Mouse (Mus musculus): ENCODE results near the gene Atp2b1. TPM values are rescaled to one million over a fixed set of nuclear protein-coding genes. Genes with fewer than 3 reads are reported as not detected.

Gene Atp2b1
- total RNA-seq (2021), result 10 to 100 TPM; 64.6 to 74.4 TPM
- 15.1 and 28.2 TPM in 2 replicates for polyA plus RNA-seq (2012; rRNA removed)
- long read RNA-seq, partial matches to known transcripts, result 8 of 17 reads
- long read RNA-seq, other reads (novel, unspliced or antisense), result 8 of 17 reads

- Histone ChIP-seq H3K27ac (peak within 1 kb of the TSS; percentile 100), H3K36me3 (ENCODE audit: control insufficient read depth, insufficient read depth, low read length) (no peaks in the 10 kb centered on the region), H3K9ac (ENCODE audit: low read depth, low read length) (peak within 1 kb of the TSS; percentile 97), H3K4me3 (peak within 1 kb of the TSS; percentile 95), H3K4me1 (ENCODE audit: control insufficient read depth, insufficient read depth, low read length) (no peaks in the 10 kb centered on the region; the same call in 1 of the 2 replicates), H3K79me2 (replicated peaks; ENCODE audit: control insufficient read depth, insufficient read depth, low read length) (peaks cover 3% of the 10 kb centered on the region; the same call in 1 of the 2 replicates), H3K27me3 (ENCODE audit: control insufficient read depth, insufficient read depth, low read length) (no peaks in the 10 kb centered on the region)
- intact Hi-C loops (cut with DNase I), result loop anchor here (2.0 to 10.0 kb wide), 6 partner anchors 57 to 419 kb away; partner anchors contain the start of genes Galnt4 and Poc1b
- DNase-seq, result peak; percentile 95 to 99
- under 1% methylated on average over 95 of the region's 120 CpGs for WGBS
- TF ChIP-seq CTCF (IDR thresholded peaks at IDR 0.05) (peak; percentile 44), EP300 (IDR thresholded peaks at IDR 0.05; ENCODE audit: insufficient read depth, low read depth, low read length) (0 out of 2 replicates have a peak, but pooled peaks have one; percentile 3), POLR2A (IDR thresholded peaks at IDR 0.05; ENCODE audit: insufficient read depth, low read depth, low read length) (peak; percentile 80)
These were observed at the start of gene Atp2b1 for GRCm38 (mm10) chr10:98913961-98914809. Gene Atp2b1, plus strand, starts transcription at chr10:98914406.

GRCm38 (mm10) chr10:98864851-98865250 is 49.4 kb upstream of the Atp2b1 start:
- intact Hi-C loops (cut with DNase I), result no loop called here
- no peak overlapping the region for H3K4me3 ChIP-seq

GRCm38 (mm10) chr10:98866836-98867370 is 47.3 kb upstream of the Atp2b1 start:
- H3K4me3 ChIP-seq, result no peak overlapping the region
- 96% methylated on average over 5 of the region's 5 CpGs for WGBS
- TF ChIP-seq EP300 (IDR thresholded peaks at IDR 0.05; ENCODE audit: insufficient read depth, low read depth, low read length) (no peak), POLR2A (IDR thresholded peaks at IDR 0.05; ENCODE audit: insufficient read depth, low read depth, low read length) (no peak), CTCF (IDR thresholded peaks at IDR 0.05) (no peak)
- no peak for DNase-seq
- no peak overlapping the region for H3K27ac ChIP-seq
- H3K36me3 ChIP-seq (ENCODE audit: control insufficient read depth, insufficient read depth, low read length), result no peaks in the 10 kb centered on the region
- no peaks in the 10 kb centered on the region for H3K79me2 ChIP-seq (replicated peaks; ENCODE audit: control insufficient read depth, insufficient read depth, low read length)
- H3K9ac ChIP-seq (ENCODE audit: low read depth, low read length), result no peak overlapping the region
- no peaks in the 10 kb centered on the region for H3K4me1 ChIP-seq (ENCODE audit: control insufficient read depth, insufficient read depth, low read length)
- intact Hi-C loops (cut with DNase I), result no loop called here
- H3K27me3 ChIP-seq (ENCODE audit: control insufficient read depth, insufficient read depth, low read length), result no peaks in the 10 kb centered on the region

More at GRCm38 (mm10) chr10:98864851-98865250, 49.4 kb upstream of the Atp2b1 start:
- WGBS, result 76% methylated on average over 3 of the region's 3 CpGs
- no peak for DNase-seq
- H3K27me3 ChIP-seq (ENCODE audit: control insufficient read depth, insufficient read depth, low read length), result no peaks in the 10 kb centered on the region
- no peak overlapping the region for H3K9ac ChIP-seq (ENCODE audit: low read depth, low read length)
- H3K4me1 ChIP-seq (ENCODE audit: control insufficient read depth, insufficient read depth, low read length), result no peaks in the 10 kb centered on the region
- TF ChIP-seq EP300 (IDR thresholded peaks at IDR 0.05; ENCODE audit: insufficient read depth, low read depth, low read length), result no peak
- no peak for TF ChIP-seq CTCF (IDR thresholded peaks at IDR 0.05)
- TF ChIP-seq POLR2A (IDR thresholded peaks at IDR 0.05; ENCODE audit: insufficient read depth, low read depth, low read length), result no peak
- no peak overlapping the region for H3K27ac ChIP-seq
- no peaks in the 10 kb centered on the region for H3K79me2 ChIP-seq (replicated peaks; ENCODE audit: control insufficient read depth, insufficient read depth, low read length)
- H3K36me3 ChIP-seq (ENCODE audit: control insufficient read depth, insufficient read depth, low read length), result no peaks in the 10 kb centered on the region

- Histone ChIP-seq H3K79me2 (replicated peaks; ENCODE audit: control insufficient read depth, insufficient read depth, low read length) (no peaks in the 10 kb centered on the region), H3K4me1 (ENCODE audit: control insufficient read depth, insufficient read depth, low read length) (no peaks in the 10 kb centered on the region), H3K27ac (no peak overlapping the region), H3K36me3 (ENCODE audit: control insufficient read depth, insufficient read depth, low read length) (no peaks in the 10 kb centered on the region), H3K9ac (ENCODE audit: low read depth, low read length) (no peak overlapping the region), H3K4me3 (no peak overlapping the region), H3K27me3 (ENCODE audit: control insufficient read depth, insufficient read depth, low read length) (no peaks in the 10 kb centered on the region)
- no peak for TF ChIP-seq EP300 (IDR thresholded peaks at IDR 0.05; ENCODE audit: insufficient read depth, low read depth, low read length)
- no peak for TF ChIP-seq CTCF (IDR thresholded peaks at IDR 0.05)
- TF ChIP-seq POLR2A (IDR thresholded peaks at IDR 0.05; ENCODE audit: insufficient read depth, low read depth, low read length), result no peak
- 88% methylated on average over 4 of the region's 4 CpGs for WGBS
- no peak for DNase-seq
- intact Hi-C loops (cut with DNase I), result no loop called here
These were observed 45.8 kb upstream of the Atp2b1 start for GRCm38 (mm10) chr10:98868351-98868908.

DNA sequence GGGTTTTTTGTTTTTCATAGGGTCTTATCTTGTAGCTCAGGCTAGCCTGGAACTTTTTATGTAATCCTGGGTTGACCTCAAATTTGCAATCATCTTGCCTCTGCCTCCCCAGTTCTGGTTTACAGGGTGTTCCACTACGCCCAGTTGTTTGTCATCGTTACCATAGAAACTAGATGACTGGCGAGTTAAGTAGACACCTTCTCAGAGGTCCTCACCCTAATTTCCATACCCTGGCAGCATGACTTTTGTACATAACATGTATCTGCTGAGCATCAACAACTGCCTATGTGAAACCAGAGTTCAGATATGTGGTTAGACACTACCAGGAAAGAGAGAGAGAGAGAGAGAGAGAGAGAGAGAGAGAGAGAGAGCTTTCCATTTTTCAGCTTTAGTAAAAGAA is 36.4 kb upstream of the Atp2b1 start:
- DNase-seq, result no peak
- no peak for TF ChIP-seq POLR2A (IDR thresholded peaks at IDR 0.05; ENCODE audit: insufficient read depth, low read depth, low read length)
- no peak for TF ChIP-seq CTCF (IDR thresholded peaks at IDR 0.05)
- TF ChIP-seq EP300 (IDR thresholded peaks at IDR 0.05; ENCODE audit: insufficient read depth, low read depth, low read length), result no peak
- Histone ChIP-seq H3K4me3 (no peak overlapping the region), H3K4me1 (ENCODE audit: control insufficient read depth, insufficient read depth, low read length) (no peaks in the 10 kb centered on the region), H3K79me2 (replicated peaks; ENCODE audit: control insufficient read depth, insufficient read depth, low read length) (no peaks in the 10 kb centered on the region), H3K27ac (no peak overlapping the region), H3K36me3 (ENCODE audit: control insufficient read depth, insufficient read depth, low read length) (no peaks in the 10 kb centered on the region), H3K27me3 (ENCODE audit: control insufficient read depth, insufficient read depth, low read length) (no peaks in the 10 kb centered on the region), H3K9ac (ENCODE audit: low read depth, low read length) (no peak overlapping the region)
- 77% methylated on average over 3 of the region's 3 CpGs for WGBS
- intact Hi-C loops (cut with DNase I), result no loop called here
